Mouse (Mus musculus): ENCODE results near the gene Atad5. TPM values are rescaled to one million over a fixed set of nuclear protein-coding genes. Genes with fewer than 3 reads are reported as not detected.
A peak's percentile ranks its signal among the peaks of the same experiment; 100 is the strongest.

Gene Atad5
- total and polyA plus RNA-seq, 3 experiments = 17.1 to 66.9 (median 22.6) TPM

- TF ChIP-seq MEF2A (IDR thresholded peaks at IDR 0.05; ENCODE audit: extremely low read depth, insufficient replicate concordance, low read depth, low read length, poor library complexity, severe bottlenecking) = no peak
- no peak for TF ChIP-seq GABPA (IDR thresholded peaks at IDR 0.05; ENCODE audit: low read depth, low read length)
- peak; percentile 54; the same call in 1 of the 2 replicates for TF ChIP-seq HCFC1 (IDR thresholded peaks at IDR 0.05; ENCODE audit: low read depth, low read length)
- no peak for TF ChIP-seq RAD21 (IDR thresholded peaks at IDR 0.05; ENCODE audit: low read depth, low read length)
- no peak for TF ChIP-seq KAT2A (conservative IDR thresholded peaks at IDR 0.05; ENCODE audit: low read depth, low read length)
- TF ChIP-seq UBTF (IDR thresholded peaks at IDR 0.05; ENCODE audit: borderline replicate concordance, insufficient read depth, low read depth, low read length) = no peak
- TF ChIP-seq TAL1 (IDR thresholded peaks at IDR 0.05; ENCODE audit: low read length) = no peak
- TF ChIP-seq GATA1 (IDR thresholded peaks at IDR 0.05; ENCODE audit: low read depth, low read length) = no peak
- no peak; the same call in 1 of the 2 replicates for TF ChIP-seq ZKSCAN1 (IDR thresholded peaks at IDR 0.05; ENCODE audit: low read depth, low read length)
- TF ChIP-seq BHLHE40 (IDR thresholded peaks at IDR 0.05; ENCODE audit: borderline replicate concordance, low read depth, low read length) = peak; percentile 56; the same call in 1 of the 2 replicates
- peak; percentile 36; the same call in 1 of the 2 replicates for TF ChIP-seq ELF1 (IDR thresholded peaks at IDR 0.05; ENCODE audit: low read depth, low read length)
- no peak for TF ChIP-seq ZMIZ1 (IDR thresholded peaks at IDR 0.05; ENCODE audit: low read depth, low read length)
- 0 out of 2 replicates have a peak, but pooled peaks have one; percentile 32 for TF ChIP-seq MYC (IDR thresholded peaks at IDR 0.05; ENCODE audit: low read depth, low read length)
- TF ChIP-seq TBP (IDR thresholded peaks at IDR 0.05; ENCODE audit: low read depth, low read length) = no peak
- no peak for TF ChIP-seq NRF1 (IDR thresholded peaks at IDR 0.05; ENCODE audit: insufficient read depth, low read depth, low read length, poor library complexity, severe bottlenecking)
- TF ChIP-seq CHD1 (IDR thresholded peaks at IDR 0.05; ENCODE audit: low read depth, low read length) = no peak
- peak; percentile 55 to 73 for TF ChIP-seq EP300 (IDR thresholded peaks at IDR 0.05; ENCODE audit: low read depth in 1 of 2, low read length in 2 of 2)
- no peak for TF ChIP-seq MYB (IDR thresholded peaks at IDR 0.05; ENCODE audit: low read depth, low read length)
- TF ChIP-seq CHD2 (IDR thresholded peaks at IDR 0.05; ENCODE audit: low read length) = peak; percentile 11; the same call in 1 of the 2 replicates
- TF ChIP-seq JUND (IDR thresholded peaks at IDR 0.05; ENCODE audit: low read depth, low read length) = 0 out of 2 replicates have a peak, but pooled peaks have one; percentile 41
- no peak for TF ChIP-seq MAX (IDR thresholded peaks at IDR 0.05; ENCODE audit: low read length)
- no peak for TF ChIP-seq SMC3 (IDR thresholded peaks at IDR 0.05; ENCODE audit: low read depth, low read length)
- TF ChIP-seq E2F4 (IDR thresholded peaks at IDR 0.05; ENCODE audit: borderline replicate concordance, low read depth, low read length) = no peak
- TF ChIP-seq ZC3H11A (IDR thresholded peaks at IDR 0.05; ENCODE audit: low read depth, low read length) = no peak
These were observed 3.7 kb upstream of the Atad5 start (continued) for GRCm38 (mm10) chr11:80085356-80086055.
